Mouse (Mus musculus): ENCODE measurements around the gene Mylk3. TPM values are rescaled to one million over a fixed set of nuclear protein-coding genes. Genes with fewer than 3 reads are reported as not detected.
A peak's percentile ranks its signal among the peaks of the same experiment; 100 is the strongest.

Gene Mylk3
- total RNA-seq, 2 experiments from 2014 or later: 58.7 to 159 TPM

DNA sequence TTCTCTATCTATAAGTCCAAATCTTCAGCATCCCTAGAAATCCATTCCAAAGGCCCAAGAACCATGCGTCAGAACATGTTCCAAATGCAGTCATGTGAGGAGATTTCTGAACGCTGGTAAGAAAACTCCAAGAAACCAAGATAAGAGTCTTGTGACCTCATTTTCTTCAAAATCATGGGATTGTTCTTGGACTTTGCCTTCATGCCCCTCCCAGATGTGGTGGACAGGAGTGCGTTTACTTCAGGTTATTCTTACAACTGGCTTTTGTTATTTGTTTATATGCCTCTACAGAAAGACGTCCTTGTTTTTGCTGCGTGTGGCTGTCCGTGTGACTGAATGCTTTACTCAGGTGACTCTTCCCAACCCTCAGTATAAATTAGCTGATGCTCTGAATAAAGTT lies 7.1 kb upstream of the Mylk3 start:
- ATAC-seq (replicated peaks; ENCODE audit: low FRiP score, poor library complexity, severe bottlenecking): no peak

DNA sequence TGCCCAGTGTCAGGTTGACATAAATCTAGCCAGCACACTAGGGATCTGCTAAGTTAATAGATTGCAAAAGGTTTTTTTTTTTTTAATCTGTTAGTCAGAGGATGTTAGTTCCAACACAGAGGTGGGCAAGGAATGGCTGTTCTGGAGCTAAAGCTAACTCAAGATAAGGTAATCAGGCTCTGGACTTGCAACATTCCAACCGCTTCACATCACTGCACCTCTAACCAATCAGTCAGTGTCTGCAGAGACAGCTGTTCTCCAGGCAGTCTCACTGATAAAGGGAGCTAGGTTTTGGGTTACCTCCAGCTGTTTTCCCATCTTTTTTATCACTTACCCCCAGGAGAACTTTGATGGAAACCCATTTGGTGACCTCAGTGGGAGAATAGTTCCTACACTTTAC lies 5.3 kb upstream of the Mylk3 start:
- no peak for ATAC-seq (replicated peaks; ENCODE audit: low FRiP score, poor library complexity, severe bottlenecking)

DNA sequence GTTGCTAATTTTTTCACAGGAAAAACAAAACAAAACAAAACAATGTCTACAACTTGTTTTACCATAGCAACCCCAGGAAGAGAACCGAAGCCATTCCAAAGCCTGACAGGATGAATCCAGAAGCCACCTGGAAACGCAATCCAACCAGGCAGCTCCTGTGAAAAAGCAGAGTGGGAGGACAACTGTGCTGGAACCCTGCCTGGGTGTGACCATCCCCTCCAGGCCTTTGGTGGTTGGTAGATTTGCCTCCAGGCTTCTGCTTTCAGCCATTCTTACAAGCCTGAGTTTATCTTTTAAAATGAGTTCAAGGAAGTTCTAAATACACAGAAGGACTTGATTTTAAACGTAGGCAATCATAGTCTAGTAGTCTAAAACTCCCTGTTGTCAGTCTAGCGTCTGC lies 4.2 kb downstream of the Mylk3 start:
- ATAC-seq (replicated peaks; ENCODE audit: low FRiP score, poor library complexity, severe bottlenecking): no peak

DNA sequence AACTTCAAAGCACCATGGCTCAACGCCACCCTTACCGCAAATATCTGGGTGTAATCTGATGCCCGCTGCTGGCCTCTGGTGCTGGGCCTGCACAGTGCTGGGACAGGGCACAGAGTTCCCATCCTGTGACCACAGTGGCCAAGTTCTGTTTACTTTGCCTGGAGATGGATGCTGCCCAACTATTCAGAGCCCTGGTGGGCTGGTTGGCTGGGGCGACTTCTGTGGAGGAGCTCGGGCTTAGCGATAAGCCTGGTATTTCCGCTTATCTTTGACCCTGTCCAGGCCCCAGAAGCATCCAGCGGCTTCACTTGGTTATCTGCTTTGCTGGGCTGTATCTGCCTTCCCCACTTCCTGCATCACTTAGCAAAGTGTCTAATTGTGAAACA lies 5.3 kb downstream of the Mylk3 start:
- peak; percentile 80 for ATAC-seq (replicated peaks; ENCODE audit: low FRiP score, poor library complexity, severe bottlenecking)

DNA sequence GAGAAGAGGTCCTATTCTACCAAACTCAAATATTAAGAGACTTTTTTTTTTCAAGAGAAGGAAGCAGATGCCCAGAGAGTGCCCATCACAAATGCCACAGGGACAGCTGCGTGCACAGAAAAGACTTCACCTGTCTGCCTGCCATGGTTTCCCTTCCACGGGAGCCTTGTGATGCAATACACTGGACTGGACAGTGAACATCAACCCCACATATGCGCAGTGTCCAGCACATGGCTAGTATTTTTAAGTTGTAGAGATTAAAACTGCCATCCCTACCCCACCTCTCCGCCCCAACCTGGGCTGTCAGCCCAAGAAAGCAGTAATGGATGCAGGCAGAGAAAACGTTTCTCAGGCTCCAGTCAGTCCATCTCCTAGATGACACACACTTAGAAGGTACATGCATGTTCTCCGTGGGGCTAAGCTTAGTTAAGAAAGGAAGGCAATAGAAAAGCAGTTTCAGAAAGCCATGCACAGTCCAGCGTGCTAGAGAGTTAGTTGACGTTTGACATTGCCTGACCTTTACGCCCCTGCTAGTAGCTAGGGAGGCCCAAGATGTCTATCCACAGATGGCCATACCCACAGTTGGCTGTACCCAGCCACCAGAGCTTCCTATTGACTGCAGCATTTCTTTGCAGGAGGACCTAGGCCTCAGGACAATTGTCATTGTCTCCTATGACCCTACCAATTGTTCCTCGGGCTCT lies 5.9 kb downstream of the Mylk3 start:
- ATAC-seq (replicated peaks; ENCODE audit: low FRiP score, poor library complexity, severe bottlenecking): peak; percentile 28

DNA sequence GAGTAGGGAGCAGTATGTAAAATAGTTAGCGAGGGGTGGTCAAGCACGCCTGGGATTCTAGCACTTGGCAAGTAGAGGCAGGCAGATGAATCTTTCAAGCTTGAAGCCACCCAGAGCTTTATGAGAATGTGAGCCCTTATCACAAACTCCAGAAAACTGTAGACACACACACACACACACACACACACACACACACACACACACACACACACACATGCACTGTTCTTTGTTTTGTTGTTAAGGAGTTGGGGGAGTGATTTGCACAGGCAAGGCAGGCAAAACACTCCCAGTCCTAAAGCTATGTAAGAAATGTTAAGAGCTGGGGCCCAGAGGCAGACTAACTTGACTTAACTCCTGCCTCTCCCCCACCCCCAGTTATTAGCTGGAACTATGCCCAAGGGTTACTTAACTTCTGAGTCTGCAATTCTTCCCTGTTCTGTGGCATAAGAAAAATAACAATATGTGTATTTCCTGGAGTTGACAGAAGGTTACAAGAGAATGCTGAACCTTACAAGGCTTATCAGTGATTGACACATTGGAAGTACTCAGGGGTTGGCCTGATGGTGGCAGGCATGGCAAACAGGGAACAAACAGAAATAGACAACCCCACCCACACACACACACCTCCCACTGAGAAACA lies 6.9 kb downstream of the Mylk3 start:
- ATAC-seq (replicated peaks; ENCODE audit: low FRiP score, poor library complexity, severe bottlenecking): peak; percentile 81

DNA sequence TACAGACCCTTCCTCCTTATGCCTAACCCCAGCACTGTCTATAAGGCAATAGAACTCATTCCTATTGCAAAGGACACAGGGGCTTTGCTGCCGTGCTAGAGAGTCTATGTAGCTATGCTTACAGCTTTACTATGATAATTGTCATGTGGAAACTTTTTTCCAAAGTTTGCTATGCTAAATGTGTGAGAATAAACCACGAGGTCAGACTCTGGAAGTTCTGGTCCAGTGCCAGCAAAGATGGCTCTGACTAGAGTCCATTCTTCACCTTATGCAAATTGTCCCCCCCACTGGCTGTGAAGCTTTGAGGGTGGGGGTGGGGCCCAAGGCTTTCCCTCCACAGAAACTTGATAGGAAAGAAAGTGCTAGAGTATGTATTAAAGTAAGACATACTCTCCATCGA lies 9.6 kb downstream of the Mylk3 start:
- ATAC-seq (replicated peaks; ENCODE audit: low FRiP score, poor library complexity, severe bottlenecking): no peak

DNA sequence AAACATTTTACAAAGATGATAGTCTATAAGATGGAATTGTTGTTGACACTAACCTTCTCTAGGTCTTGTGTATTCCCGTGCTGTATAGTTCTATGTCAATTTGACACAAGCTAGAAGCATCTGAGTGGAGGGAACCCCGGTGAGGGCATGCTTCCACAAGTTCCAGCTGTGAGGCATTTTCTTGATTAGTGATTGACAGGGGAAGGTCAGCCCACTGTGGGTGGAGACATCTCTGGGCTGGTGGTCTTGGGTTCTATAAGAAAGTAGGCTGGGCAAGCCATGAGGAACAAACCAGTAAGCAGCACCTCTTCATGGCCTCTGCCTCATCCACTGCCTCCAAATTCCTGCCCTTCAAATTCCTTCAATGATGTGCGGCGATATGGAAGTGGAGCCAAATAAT lies 11.9 kb downstream of the Mylk3 start:
- ATAC-seq (replicated peaks; ENCODE audit: low FRiP score, poor library complexity, severe bottlenecking): no peak

DNA sequence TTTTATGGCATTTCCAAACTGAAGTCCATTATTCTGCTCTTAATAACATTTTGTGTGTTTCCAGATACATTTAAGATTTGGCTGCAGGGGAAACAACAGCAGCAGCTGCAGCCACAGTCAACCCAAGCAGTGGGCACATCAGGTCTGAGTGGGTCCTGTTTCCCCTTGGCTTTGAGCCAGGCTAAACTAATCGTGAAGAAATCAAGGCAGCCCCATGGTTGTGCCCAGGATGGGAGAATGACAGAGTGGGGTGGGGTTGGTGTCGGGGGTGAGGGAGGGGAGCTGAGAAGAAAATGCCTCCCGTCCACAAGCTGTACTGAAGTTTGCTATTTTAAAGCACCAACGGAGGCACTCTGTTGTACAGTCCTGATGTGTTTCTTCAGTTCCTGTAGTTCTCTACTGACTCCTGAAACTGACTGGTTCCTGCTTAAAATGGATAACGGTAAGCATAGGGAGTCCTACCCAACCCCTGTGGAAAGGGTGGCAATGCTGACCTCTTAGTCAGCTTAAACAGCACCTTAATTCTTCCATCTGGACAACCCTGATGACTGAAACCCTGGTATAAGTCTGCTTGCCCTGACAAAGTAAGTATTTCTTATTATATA lies 12.6 kb downstream of the Mylk3 start:
- ATAC-seq (replicated peaks; ENCODE audit: low FRiP score, poor library complexity, severe bottlenecking): no peak

DNA sequence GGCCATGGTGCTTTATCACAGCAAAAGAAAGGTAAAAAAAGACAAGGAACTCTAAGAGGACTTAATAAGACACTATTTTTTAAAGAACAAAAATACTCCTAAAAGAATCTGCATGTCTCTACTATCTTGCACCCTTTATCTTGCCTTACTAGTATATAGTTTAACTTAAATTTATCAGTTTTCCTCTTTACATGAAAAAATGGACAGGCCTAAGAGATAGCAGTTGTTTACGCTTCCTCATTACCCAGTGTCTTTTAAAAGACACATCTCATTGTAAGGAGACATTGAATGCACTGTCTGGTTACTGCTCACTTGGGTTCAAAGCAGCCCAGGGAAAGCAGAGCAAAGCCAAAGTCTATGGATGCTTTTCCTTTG lies 13.7 kb downstream of the Mylk3 start:
- no peak for ATAC-seq (replicated peaks; ENCODE audit: low FRiP score, poor library complexity, severe bottlenecking)

DNA sequence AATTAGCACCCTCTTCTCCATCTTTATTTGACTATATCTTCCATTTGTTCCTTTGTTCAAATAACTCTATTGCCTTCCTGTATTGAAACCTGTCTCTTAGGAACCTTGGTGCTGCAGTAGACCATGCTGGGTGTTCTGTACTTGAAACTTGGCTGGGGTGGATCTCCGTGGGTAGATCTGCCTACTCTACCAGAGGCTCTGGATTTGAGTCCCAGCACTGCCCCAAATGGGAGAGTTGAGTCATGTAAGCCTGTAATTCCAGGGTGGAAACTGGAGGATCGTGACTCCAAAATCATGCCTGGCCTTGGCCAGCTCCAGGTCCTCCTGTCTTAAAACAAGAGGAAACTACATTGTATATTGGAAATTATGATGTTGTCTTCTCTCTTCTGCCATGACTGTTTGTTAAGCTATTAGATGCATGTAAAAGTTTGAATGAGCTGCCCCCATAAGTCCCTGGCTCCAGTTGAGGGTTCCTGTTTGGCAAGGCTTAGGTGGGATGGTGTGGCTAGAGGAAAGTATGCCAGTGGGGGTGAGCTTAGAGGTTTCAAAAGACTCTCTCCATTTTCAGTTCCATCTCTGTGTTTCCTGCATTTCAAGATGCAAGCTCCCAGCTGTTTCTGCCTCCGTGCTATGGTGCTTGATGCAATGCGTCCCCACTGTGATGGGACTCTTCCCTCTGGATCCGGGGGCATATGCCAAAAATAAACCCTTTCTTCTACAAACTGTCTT lies 14.2 kb downstream of the Mylk3 start:
- no peak for ATAC-seq (replicated peaks; ENCODE audit: low FRiP score, poor library complexity, severe bottlenecking)

DNA sequence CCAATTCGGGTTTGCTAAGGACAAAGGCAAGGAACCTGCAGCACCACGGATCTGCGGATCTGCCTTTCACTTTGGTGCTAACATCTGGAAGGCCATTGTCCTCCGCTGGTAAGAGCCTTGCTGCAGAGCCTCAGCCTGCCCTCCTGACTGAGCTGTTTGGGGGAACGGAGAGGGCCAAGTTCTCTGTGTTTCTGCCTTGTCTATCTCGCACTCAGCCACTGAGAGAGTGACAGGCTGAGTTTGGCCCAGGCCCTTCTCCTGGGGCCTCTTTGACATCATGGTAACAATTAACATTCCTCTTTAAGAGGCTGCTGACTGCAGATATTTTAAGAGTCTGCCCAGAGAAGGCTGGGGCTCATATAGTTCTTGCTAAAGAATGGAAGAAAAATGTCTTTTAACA lies 21.0 kb downstream of the Mylk3 start:
- no peak for ATAC-seq (replicated peaks; ENCODE audit: low FRiP score, poor library complexity, severe bottlenecking)

DNA sequence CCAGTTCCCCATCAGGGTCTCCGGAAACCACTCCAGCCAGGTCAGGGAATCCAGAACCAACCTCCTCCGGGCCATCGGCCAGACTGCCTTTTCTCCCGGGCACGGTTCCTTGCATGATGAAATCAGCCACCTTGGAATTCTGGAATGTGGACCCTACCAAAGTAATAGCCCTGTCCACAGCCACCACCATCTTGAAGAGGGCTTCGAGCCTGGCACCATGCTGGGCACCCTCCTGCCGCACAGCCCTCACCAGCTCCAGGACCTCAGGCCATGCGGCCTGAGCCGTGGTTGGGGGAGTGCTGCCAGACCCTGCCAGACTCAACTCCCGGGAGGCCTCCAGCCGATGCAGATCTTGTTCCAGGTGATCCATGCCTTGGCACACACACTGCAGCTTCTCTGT lies 21.5 kb downstream of the Mylk3 start:
- no peak; the same call in 1 of the 2 replicates for ATAC-seq (replicated peaks; ENCODE audit: low FRiP score, poor library complexity, severe bottlenecking)

DNA sequence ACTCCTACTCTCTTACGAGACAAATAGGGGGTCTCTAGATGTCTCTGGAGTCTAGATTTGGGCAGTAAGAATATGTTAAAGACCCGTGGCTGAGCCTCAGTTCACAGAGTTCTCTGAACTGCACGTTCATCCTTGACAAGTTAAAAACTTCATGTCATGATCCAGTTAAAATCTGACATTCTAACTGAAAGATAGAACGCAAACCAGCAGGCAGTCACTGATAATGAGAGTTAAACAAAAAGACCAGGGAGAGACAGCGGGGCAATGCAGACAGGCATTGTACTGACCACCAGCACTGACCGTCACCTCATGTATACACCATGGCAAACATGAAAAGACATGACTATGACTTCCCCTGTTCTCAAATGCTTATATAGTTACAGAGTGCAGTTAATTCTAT lies 22.7 kb downstream of the Mylk3 start:
- ATAC-seq (replicated peaks; ENCODE audit: low FRiP score, poor library complexity, severe bottlenecking): no peak

DNA sequence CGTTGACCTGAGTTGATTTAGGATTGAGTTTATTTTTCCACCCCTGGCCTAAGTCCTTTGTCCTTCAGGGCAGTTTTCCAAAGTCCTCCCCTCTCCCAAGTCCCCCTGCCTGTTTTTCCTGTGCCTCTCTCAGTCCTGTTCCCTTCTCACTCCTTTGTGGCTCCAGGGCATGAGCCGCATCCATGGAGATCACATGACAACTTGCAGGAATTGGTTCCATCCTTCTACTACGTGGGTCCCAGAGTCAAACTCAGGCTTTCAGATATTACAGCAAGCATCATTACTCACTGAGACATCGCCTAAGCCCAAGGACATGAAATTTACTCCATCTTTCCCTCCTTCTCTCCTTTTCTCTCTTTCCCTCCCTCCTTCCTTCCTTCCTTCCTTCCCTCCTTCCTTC lies 23.9 kb downstream of the Mylk3 start:
- no peak for ATAC-seq (replicated peaks; ENCODE audit: low FRiP score, poor library complexity, severe bottlenecking)

DNA sequence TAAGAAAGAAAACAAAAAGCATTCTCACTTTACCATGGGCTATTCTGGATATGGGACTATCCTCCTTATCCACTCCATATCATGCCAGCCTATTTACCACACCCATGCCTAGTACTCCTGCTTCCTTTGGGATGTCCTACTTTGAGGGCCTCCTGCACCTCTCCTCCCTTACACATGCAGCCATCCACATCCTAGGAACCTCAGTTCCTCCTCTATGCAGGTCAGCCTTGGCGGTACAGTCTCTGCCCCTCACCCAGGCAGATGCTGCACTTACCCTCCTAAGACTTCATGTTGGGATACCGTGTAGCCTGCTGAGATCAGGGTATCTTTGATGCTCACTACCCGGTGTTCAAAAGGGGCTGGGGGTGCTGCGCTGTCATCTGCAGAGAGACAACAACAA lies 32.9 kb downstream of the Mylk3 start:
- no peak for ATAC-seq (replicated peaks; ENCODE audit: low FRiP score, poor library complexity, severe bottlenecking)

DNA sequence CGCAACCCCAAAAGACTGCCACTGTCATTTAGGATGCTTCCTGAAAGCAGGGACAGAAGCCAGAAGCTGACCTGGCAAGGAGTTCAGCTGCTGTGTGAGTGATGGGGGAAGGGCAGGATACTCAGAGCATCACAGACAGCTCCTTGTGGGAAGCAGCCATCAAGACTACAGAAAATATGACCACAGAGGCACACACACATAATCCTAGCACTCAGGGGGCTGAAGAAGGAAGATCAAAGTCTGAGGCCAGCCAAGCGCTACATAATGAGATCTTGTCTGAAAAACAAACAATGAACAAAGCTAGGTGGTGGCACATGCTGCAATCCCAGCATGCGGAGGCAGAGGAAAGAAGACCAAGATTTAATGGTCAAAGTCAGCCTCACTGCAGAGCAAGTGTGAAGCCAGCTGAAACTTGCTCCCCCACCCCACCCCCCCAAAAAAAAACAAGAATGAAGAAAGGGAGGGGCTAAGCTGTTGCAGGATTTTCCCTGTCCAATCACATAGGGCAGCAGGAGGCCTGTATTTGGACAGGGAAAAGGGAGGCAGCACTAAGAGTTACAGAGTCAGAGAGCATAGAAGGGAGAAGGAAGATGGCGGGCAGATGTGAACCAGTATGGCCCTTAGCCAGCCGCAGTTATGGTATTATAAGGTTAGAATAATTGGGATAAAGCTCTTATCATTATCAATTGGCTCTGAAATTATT lies 46.1 kb downstream of the Mylk3 start:
- ATAC-seq (replicated peaks; ENCODE audit: low FRiP score, poor library complexity, severe bottlenecking): no peak

DNA sequence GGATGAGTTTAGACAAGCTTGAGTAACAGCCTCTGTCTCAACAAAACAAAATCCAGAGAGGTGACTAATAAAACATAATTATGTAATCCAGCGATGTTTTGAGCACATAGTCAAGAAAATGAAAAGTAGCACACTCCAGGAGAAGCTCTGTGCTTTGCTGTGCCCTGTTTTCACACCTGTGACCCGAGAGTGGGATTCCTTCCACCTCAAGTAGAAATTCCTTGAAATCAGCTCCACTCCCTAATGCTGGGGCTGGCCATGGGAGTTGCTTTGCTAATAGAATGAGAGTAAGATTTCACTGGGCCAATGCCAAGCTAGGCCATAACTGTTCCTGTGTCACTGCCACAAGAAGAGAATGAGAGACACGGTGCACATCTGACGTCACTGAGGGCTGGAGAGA lies 48.5 kb downstream of the Mylk3 start:
- no peak for ATAC-seq (replicated peaks; ENCODE audit: low FRiP score, poor library complexity, severe bottlenecking)

DNA sequence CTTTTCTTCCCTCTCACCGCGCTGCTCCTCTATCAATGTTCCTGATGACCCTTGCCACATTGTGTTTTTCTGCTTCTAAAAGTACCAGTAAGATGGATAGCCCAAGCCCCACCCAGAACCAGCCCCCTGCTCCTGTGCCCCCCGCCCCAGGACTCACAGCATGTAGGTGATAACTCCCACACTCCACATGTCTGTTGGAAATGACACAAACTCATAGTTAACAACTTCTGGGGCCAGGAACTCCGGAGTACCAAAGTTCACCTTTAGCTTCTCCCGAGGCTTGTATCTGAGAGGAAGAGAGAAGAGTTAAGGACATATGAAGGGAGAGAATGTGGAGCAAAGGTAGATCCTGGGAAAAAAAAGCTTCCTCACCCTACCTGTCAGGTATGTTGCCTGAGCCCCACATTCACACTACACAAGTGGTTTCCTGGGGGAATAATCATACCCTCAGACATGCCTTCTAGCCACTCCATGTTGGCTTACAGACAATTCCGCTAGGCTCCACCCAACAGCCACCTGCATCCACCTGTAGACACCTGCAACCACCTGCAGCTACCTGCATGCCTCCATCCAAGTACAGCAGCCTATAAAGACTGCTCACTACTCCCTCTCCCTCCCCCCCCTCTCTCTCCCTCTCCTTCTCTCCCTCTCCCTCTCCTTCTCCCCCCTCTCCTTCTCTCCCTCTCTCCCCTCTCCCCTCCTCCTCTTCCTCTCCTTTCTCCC lies 49.8 kb downstream of the Mylk3 start:
- ATAC-seq (replicated peaks; ENCODE audit: low FRiP score, poor library complexity, severe bottlenecking): 0 out of 2 replicates have a peak, but pooled peaks have one; percentile 30

DNA sequence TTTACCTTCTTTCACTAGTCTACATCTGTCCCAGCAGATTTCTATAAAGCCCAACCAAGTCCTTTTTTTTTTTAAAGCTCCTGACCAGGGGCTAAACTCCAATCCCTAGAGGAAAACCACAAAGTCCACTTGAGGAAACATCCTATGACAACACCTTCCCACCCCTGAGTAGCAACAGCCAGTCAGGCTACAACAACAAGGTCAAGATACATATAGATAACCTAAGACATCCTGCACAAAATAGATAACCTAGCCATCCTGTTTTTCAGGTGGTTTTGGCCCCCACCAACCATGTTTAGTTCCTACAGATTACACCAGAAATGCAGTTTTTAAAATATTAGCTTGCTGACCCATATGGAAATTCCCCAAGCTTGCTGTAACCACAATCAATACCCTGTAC lies 51.0 kb downstream of the Mylk3 start:
- no peak for ATAC-seq (replicated peaks; ENCODE audit: low FRiP score, poor library complexity, severe bottlenecking)
